Mouse (Mus musculus) liver, embryonic 14.5 days (tissue): ENCODE measurements at regions not wholly inside any gene's neighbourhood (a gene's known extent, or its start where the extent isn't known, plus 50 kb on each side); places are given as distances from the start of the nearest gene placed in this dataset.

Source experiments
- CTCF ChIP-seq: IDR thresholded peaks from 2 replicates; pipeline ENCODE4 v1.5.1; 2016; ENCODE audit warnings: antibody characterized with exemption, low read depth, control low read depth
- EP300 ChIP-seq: IDR thresholded peaks from 2 replicates; pipeline ENCODE4 v1.6.1; 2016; ENCODE audit warnings: antibody characterized with exemption, low read depth

GRCm38 (mm10) chr5:99152299-99152698, 115.1 kb upstream of the Prkg2 start:
- TF ChIP-seq CTCF (no peak), EP300 (no peak)
